Comparison of ENCODE assay signal across 7 mouse cellular contexts in genomic region chr14:34106389-34107062, GRCm38 (mm10). TPM values are rescaled to one million over a fixed set of nuclear protein-coding genes. Genes with fewer than 3 reads are reported as not detected.
A peak's percentile ranks its signal among the peaks of the same experiment; 100 is the strongest.
DNase-seq lines count a peak whose midpoint lies in the region; ATAC-seq lines count a peak whose summit lies in the region.

No protein-coding gene starts in this region.

- peak; percentile 23 to 44 for DNase-seq in layer of hippocampus, postnatal 10 days (ENCODE audit: low spot score in 2 of 2)
- DNase-seq in layer of hippocampus, adult 9-10 months (ENCODE audit: low spot score), result no peak
- peak; percentile 55 for DNase-seq in ES-CJ7 (ENCODE audit: low read depth, low spot score)
- peak; percentile 53 for DNase-seq in adrenal gland, adult 2 months
- DNase-seq in MN1 (ENCODE audit: low spot score), result no peak

- H3K4me1 ChIP-seq in intestine, embryonic 16.5 days (ENCODE audit: control insufficient read depth, insufficient read depth, low read length), result peaks cover 3% of the 10 kb centered on the region; the same call in 1 of the 2 replicates

- H3K27ac ChIP-seq in intestine, embryonic 16.5 days (ENCODE audit: low read length), result no peak overlapping the region

- 59% methylated on average over 11 of the region's 12 CpGs for WGBS in intestine, embryonic 16.5 days

- no peak overlapping the region for H3K9ac ChIP-seq in intestine, embryonic 16.5 days (ENCODE audit: low read depth, low read length)

- no peak overlapping the region for H3K4me3 ChIP-seq in intestine, embryonic 16.5 days (ENCODE audit: low read length)

- ATAC-seq in intestine, embryonic 16.5 days, result peak; percentile 31; the same call in 1 of the 2 replicates
- peak; percentile 59 for ATAC-seq in megakaryocyte progenitor cell, adult 5-6 weeks (replicated peaks; ENCODE audit: poor library complexity)

- H3K27me3 ChIP-seq in intestine, embryonic 16.5 days (replicated peaks; ENCODE audit: control insufficient read depth, insufficient read depth, low read length), result no peaks in the 10 kb centered on the region

- H3K4me2 ChIP-seq in intestine, embryonic 16.5 days (ENCODE audit: low read depth, low read length), result no peak overlapping the region

- H3K36me3 ChIP-seq in intestine, embryonic 16.5 days (ENCODE audit: control insufficient read depth, insufficient read depth, low read length), result no peaks in the 10 kb centered on the region

- H3K9me3 ChIP-seq in intestine, embryonic 16.5 days (ENCODE audit: control insufficient read depth, low read length), result no peaks in the 10 kb centered on the region

RNA-seq across cellular contexts. Expression of gene A630023A22Rik, which starts 4.0 kb away (rescaled TPM):
- not detected for total RNA-seq in layer of hippocampus, postnatal 10 days (2021)
- not detected for total RNA-seq in adrenal gland, adult 2 months (2021)
- polyA plus RNA-seq in adrenal gland, adult 2 months (2012; rRNA removed), result not detected in 2 replicates
- polyA plus RNA-seq in intestine, embryonic 16.5 days (2015; fragmentation: Nextera tagmentation; extraction: Ambion mirVana), result 0.24 and 0.98 TPM in 2 replicates
- total RNA-seq in megakaryocyte progenitor cell, adult 5-6 weeks (2015), result not detected in 2 replicates
- total RNA-seq in megakaryocyte progenitor cell, adult 5-6 weeks (2017), result not detected in 2 replicates

RNA-seq across cellular contexts. Expression of gene Anxa8, which starts 20.7 kb away (rescaled TPM):
- 1 to 10 TPM in 1 of 2 experiments, under 1 TPM in 1; 0.83 to 1.1 TPM for total RNA-seq in layer of hippocampus, postnatal 10 days (2021)
- 1 to 10 TPM; 3.6 to 5.9 TPM for total RNA-seq in adrenal gland, adult 2 months (2021)
- 0.74 and 1.2 TPM in 2 replicates for polyA plus RNA-seq in adrenal gland, adult 2 months (2012; rRNA removed)
- 5.7 and 6.7 TPM in 2 replicates for polyA plus RNA-seq in intestine, embryonic 16.5 days (2015; fragmentation: Nextera tagmentation; extraction: Ambion mirVana)
- total RNA-seq in megakaryocyte progenitor cell, adult 5-6 weeks (2015), result not detected in 2 replicates
- total RNA-seq in megakaryocyte progenitor cell, adult 5-6 weeks (2017), result not detected in 2 replicates

RNA-seq across cellular contexts. Expression of gene Npy4r, which starts 45.8 kb away (rescaled TPM):
- total RNA-seq in layer of hippocampus, postnatal 10 days (2021), result under 1 TPM; 0.09 to 0.18 TPM
- under 1 TPM; 0.09 to 0.10 TPM for total RNA-seq in adrenal gland, adult 2 months (2021)
- 0.02 and 0.15 TPM in 2 replicates for polyA plus RNA-seq in adrenal gland, adult 2 months (2012; rRNA removed)
- polyA plus RNA-seq in intestine, embryonic 16.5 days (2015; fragmentation: Nextera tagmentation; extraction: Ambion mirVana), result 0.42 and 0.48 TPM in 2 replicates
- total RNA-seq in megakaryocyte progenitor cell, adult 5-6 weeks (2015), result not detected in 2 replicates
- not detected in 2 replicates for total RNA-seq in megakaryocyte progenitor cell, adult 5-6 weeks (2017)

RNA-seq across cellular contexts. Expression of gene Antxrl, which starts 54.0 kb away (rescaled TPM):
- not detected for total RNA-seq in layer of hippocampus, postnatal 10 days (2021)
- total RNA-seq in adrenal gland, adult 2 months (2021), result not detected
- polyA plus RNA-seq in adrenal gland, adult 2 months (2012; rRNA removed), result not detected in 2 replicates
- not detected in 2 replicates for polyA plus RNA-seq in intestine, embryonic 16.5 days (2015; fragmentation: Nextera tagmentation; extraction: Ambion mirVana)
- total RNA-seq in megakaryocyte progenitor cell, adult 5-6 weeks (2015), result not detected in 2 replicates
- not detected in 2 replicates for total RNA-seq in megakaryocyte progenitor cell, adult 5-6 weeks (2017)

Comparison
In these comparisons a context has a peak if more than half of its experiments do, and no peak if none do; other contexts are left out.
1. DNase-seq: peak in layer of hippocampus, postnatal 10 days (2 of 2), ES-CJ7 (single experiment) and adrenal gland, adult 2 months (single experiment); none in layer of hippocampus, adult 9-10 months (single experiment) and MN1 (single experiment).